Mouse (Mus musculus) embryo, embryonic 10.5 days (tissue): Measurements from ENCODE around the gene Gm6408.
"Not testable (repeated sequence)": the region's sequence is repeated elsewhere in the genome, so short reads cannot be mapped to it uniquely, and the experiment has no call there.

Experiments used
- DNase-seq: peaks from one replicate; pipeline ENCODE4 v3.0.0-alpha.2; 2015; ENCODE audit warnings: low spot score

Gm6408 gene

DNA sequence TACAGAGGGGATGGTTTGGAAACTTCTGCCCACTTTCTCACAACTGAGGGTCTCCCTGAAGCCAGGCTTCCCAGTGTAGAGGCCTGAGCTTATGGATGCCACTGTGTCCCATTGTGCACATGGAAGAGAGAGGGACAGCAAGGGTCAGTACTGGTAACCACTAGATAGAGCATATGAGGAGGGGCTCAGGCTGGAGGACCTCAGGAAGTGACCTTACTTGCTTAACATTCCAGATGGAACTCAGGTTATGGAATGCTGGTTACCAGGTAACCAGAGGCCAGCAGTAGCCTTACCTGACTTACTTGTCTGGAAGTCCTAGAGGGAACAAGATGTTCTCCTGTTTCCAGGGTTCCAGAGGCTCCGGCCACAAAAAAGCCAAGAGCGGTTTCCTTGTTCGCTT lies at the start of gene Gm6408:
Gene Gm6408, plus strand, starts transcription at position 301 of the 400 bp plus-strand sequence.
- not testable (repeated sequence) for DNase-seq

DNA sequence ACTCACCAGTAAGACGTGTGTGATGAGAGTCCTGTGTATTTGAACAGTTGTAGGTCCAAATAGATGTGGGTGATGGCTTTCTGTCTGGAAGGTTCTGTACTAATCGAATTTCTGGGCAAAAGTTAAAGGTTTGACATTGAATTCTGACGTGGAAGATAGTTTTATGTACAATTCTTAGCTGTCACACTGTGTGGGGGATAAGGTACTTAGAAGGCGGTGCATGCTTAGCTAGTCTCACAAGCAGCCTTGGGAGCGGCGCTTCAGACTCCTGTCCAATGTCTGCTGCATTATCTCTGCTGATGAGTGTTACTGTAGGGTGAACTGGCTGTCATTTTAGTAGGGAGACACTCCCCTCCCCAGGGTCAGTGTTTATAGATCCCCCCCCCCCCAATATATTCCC lies 49.3 kb upstream of the Gm6408 start:
- DNase-seq, result no peak

DNA sequence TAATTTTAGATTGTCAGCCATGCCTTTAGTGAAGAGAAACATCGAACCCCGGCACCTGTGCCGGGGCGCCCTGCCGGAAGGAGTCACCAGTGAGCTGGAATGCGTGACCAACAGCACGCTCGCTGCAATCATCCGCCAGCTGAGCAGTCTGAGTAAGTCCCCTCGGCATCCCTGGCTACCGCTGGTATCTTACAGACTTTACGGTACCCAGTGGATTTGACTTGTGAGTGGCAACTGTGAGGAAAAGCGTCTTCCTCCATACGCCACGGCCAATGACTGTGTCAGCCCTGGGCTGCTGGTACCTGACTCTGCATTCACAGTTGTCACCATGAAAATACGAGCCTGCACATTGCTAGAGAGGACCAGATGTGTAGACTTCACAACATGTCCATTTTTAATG lies 46.4 kb upstream of the Gm6408 start:
- DNase-seq, result no peak

DNA sequence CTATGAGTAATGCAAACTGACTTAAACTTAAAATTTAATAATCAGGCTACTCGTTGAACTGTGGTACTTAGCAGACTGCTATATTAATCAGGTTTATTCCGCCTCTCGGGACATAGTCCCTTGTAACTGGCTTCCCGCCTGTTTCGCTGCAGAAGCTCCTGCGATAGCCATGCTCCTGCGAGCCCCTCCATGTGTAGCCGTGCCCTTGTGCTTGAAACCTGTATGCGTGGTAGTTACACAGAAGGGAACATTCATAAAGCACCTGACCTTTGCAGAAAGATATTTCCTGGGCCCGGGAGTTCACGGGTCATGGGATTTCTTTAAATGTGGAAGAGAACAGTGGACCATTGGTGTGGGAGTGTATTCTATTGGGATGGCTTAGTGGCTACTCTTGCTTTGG lies 45.0 kb upstream of the Gm6408 start:
- DNase-seq, result no peak

DNA sequence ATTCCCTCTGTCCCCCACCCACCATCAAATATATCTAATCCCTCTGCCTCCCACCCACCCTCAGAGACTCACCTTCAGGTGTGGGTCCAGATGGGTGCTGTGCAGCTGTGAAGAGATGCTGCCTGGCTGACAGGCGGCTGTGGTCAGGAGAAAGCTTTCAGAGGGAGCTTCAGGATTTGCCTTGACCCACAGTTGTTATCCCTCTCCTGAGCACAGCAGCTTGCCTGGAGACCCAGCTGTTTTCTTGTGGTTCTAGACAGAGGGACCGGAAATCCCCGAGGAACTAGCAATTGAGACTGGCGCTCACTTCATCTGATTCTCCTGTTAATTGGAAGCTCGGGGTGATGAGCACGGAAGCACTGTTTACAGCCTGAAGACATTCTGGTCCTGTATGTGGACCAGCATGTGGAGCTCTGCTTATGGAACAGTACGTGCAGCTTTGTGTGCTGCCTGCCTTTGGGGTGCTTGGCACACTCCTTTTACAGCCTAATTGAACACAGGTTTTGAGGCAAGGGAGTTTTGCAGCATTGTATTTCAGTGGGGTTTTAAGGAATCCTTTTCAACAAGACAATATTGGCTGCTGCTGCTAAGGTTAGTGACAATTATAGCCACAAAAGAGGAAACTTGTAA lies 42.5 kb upstream of the Gm6408 start:
- no peak for DNase-seq

DNA sequence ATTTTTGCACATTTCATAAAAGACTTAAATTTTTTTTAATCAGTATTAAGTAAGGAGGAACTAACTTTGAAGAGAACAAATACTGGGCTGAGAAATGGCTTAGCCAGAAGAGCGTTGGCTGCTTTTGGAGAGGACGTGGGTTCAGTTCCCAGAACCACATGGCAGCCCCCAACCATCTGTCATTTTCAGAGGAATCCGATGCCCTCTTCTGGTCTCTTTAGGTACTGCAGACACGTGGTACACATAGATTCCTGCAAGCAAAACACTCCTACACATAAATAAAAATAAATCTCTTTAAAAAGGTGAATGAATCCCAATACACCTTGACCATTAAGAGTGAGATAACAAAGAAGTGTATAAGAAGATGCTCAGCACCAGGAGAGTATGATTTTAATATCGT lies 41.5 kb upstream of the Gm6408 start:
- DNase-seq, result no peak

DNA sequence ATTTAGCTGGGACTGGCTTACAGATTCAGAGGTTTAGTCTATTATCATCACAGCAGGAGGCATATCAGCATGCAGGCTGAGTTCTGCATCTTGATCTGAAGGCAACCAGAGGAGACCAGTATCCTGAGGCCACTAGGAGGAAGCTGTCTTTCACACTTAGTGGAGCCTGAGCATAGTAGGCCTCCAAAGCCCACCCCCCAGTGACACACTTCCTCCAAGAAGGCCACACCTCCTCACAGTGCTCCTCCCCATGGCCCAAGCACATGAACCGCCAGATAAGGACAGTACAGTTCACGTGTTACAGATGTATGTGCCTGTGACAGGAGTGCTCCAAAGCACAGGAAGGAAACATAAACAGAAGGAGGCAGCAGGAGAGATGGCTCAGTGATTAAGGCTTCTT lies 39.0 kb upstream of the Gm6408 start:
- DNase-seq, result no peak

DNA sequence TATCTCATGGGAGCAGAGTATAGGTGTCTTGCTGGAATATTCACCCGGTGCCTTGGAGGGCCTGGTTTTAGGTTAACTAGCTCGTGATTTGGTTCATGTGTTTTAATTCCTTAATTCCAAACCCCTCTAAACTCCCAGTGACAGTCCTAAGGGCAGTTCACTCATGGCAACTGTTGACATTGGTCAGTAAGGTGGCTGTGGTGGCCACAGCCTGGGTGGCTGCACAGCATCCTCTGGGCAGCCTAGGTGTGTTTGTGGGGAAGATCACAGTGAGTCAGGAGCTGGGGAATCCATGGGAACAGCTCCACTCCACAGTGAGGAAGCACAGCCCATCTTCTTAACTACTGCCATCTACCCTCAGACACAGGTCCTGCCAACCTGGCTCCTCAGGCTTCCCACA lies 35.1 kb upstream of the Gm6408 start:
- DNase-seq, result no peak

DNA sequence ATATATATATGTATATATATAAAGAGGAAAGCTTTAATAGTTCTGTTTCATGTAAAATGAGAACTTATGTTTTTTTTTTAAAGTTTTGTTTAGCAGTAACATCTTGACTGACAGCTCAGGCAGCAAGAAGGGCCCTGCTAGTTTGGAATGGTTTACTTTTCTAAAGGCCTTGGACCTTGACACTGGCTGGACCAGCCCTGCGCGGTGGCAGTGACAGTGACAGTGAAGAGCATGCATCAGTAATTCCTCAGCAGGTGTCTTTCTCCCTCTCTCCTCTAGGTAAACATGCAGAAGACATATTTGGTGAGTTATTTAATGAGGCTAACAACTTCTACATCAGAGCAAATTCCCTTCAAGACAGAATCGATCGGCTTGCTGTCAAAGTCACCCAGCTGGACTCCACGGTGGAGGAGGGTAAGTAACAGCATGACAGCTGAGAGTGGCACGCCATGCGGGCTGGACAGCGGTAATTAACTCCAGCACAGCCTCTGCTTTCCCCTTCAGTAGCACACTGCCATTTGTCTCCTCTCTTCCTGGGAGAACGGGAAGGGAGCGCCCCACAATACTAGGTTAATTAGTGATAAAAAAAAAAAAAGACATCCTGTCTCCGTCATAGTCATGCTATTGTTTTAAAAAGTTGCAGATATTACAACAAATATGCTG lies 30.0 kb upstream of the Gm6408 start:
- DNase-seq, result no peak

DNA sequence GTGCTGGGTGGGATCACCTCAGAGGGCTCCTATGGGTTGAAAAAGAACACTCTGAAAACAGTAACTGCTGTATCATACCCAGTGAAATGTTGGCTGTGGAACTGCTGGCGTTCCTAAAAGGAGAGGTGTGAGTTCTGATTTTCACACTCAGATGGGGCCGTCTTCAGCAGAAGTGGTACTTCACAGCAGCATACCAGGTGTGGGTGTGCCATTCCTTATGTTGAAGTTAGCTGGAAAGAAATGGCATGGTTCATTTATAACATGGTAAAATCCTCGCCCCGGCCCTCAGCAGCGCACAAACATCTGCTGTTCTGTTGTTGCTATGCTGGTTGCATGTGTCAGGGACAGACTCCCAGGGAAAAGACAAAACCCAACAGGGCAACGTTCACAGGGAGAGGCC lies 28.2 kb upstream of the Gm6408 start:
- no peak for DNase-seq

DNA sequence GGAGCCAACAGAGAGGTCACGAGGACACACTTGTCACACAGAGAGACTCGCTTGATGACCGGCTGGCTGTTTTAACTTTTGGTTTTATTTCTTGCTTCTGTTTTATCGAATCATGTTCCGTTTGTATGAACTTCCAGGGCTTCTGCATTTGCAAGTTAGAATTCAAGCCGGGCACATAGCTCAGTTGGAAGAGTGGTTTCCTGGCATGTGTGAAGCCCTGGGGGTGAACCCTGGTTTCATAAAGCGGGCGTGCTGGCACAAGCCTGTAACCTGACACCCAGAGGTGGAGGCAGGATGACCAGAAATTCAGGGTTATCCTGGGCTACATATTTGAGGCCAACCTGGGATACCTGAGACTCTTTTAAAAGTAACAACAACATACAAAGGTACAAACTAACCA lies 20.2 kb upstream of the Gm6408 start:
- no peak for DNase-seq

DNA sequence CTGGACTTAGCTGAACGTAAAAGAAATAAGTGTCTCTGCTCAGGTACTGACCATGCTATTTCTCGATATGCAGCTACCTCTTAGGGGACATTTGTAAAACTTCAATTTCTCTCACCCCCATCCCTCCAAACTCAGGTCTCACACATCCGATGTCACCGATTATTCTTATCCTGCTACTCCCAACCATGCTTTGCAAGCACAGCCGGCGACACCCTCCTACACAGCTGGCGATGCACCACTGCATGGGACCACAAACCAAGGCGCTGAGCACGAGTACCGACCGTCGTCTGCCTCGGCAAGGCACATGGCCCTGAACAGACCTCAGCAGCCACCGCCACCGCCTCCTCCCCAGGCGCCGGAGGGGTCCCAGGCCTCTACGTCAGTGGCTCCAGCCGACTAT lies 15.1 kb upstream of the Gm6408 start:
- no peak for DNase-seq

DNA sequence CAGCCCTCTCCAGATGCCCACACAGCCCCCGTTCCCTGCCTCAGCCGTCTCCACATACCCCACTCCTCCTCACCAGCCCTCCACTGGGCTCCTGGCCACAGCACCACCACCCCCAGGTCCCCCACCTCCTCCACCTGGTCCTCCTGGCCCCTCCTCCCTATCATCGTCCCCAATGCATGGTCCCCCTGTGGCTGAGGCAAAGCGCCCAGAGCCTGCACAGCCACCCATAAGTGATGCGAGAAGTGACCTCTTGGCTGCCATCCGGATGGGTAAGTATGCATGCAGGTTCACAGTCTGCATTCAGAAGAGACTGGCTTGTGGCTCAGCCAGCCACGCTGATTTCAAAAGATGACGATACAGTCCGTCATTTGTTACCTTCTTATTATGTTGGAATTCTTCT lies 13.5 kb upstream of the Gm6408 start:
- DNase-seq, result no peak

DNA sequence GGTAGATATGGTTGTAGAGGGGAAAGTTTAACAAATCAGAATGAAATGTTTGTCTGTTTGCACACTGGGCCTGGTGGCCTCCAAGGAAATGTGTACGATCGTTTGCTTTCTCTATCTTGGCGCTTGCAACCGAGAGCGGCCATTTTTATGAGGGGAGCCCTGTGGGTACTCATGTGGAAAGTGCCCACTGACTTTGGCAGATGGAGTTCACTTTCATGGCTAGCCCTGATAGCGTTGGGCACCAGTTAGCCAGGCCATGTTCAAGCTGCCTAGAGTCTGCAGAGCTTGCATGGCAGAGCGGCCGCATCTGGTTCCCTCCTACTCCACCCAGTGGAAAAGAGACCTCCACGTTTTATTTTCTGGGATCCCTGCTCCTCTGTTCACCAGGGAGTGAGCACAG lies 10.9 kb upstream of the Gm6408 start:
- no peak for DNase-seq

DNA sequence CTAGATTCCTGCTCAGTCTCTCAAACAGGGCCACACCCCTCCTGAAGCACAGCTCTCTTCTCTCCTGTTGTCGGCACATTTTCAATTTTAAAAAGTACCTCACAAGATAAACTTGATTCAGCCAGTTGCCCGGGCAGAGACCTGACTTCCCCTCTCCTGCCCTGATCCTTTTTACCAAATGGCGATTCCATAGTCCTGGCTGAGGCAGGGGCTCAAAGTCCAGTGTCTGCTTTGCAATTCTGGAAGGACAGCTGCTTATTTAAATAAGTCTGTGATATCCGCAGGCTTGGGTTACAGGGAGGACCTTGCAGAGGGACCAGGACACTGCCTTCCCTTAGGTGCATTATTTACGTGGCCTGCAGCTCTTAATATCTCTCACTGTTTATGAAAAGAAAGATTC lies 10.5 kb upstream of the Gm6408 start:
- DNase-seq, result no peak

DNA sequence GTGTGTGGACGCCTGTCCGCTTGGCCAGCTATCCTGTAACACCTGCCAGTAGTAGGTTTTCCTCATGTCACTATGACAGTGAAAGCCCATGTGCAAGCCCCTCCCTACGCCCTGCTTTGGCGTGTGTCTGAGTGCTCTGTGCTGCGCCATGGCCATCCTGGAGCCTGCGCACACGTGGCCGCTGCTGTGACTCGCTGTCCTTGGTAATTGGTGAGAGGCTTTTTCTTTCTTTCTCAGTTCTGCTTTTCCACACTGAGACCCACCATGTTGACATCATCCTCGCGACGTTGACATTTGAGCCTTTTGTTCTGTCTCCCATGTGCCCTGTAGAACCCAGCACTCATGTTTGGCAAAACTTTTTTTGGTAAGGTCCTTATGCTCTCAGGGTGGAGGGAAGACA lies 9.9 kb upstream of the Gm6408 start:
- no peak for DNase-seq

DNA sequence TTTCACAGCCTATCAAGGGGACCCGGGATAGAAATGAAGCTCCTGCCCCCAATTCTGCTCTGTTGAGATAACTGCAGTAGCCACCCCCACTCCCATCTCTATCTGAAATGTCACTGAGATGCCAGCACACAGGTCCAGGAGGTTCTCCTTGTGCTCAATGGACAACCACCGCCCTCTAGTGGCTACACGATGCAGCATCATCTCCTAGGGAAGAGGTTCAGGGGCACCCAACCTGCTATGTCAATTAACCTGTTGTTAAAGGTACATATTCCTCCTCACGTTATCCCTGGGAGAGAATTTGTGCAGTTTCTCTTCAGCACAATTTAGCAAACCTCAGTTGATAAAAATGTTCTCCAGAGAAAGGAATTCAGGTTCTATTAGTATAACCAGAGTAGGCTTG lies 2.2 kb upstream of the Gm6408 start:
- not testable (repeated sequence) for DNase-seq

DNA sequence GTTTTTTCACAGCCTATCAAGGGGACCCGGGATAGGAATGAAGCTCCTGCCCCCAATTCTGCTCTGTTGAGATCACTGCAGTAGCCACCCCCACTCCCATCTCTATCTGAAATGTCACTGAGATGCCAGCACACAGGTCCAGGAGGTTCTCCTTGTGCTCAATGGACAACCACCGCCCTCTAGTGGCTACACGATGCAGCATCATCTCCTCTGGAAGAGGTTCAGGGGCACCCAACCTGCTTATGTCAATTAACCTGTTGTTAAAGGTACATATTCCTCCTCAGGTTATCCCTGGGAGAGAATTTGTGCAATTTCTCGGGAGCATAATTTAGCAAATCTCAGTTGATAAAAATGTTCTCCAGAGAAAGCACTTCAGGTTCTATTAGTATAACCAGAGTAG lies 7.2 kb downstream of the Gm6408 start:
- not testable (repeated sequence) for DNase-seq

DNA sequence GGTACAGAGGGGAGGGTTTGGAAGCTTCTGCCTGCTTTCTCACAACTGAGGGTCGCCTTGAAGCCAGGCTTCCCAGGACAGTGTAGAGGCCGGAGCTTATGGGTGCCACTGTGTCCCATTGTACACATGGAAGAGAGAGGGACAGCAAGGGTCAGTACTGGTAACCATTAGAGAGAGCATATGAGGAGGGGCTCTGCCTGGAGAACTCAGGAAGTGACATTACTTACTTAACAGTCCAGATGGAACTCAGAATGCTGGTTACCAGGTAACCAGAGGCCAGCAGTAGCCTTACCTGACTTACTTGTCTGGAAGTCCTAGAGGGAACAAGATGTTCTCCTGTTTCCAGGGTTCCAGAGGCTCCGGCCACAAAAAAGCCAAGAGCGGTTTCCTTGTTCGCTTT lies 9.3 kb downstream of the Gm6408 start, which contains the start of gene Gm6370:
Gene Gm6370, plus strand, starts transcription at position 301 of the 400 bp plus-strand sequence.
- not testable (repeated sequence) for DNase-seq

DNA sequence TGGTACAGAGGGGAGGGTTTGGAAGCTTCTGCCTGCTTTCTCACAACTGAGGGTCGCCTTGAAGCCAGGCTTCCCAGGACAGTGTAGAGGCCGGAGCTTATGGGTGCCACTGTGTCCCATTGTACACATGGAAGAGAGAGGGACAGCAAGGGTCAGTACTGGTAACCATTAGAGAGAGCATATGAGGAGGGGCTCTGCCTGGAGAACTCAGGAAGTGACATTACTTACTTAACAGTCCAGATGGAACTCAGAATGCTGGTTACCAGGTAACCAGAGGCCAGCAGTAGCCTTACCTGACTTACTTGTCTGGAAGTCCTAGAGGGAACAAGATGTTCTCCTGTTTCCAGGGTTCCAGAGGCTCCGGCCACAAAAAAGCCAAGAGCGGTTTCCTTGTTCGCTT lies 20.3 kb downstream of the Gm6408 start, which contains the start of gene 4930449I24Rik:
Gene 4930449I24Rik, plus strand, starts transcription at position 301 of the 400 bp plus-strand sequence.
- not testable (repeated sequence) for DNase-seq

DNA sequence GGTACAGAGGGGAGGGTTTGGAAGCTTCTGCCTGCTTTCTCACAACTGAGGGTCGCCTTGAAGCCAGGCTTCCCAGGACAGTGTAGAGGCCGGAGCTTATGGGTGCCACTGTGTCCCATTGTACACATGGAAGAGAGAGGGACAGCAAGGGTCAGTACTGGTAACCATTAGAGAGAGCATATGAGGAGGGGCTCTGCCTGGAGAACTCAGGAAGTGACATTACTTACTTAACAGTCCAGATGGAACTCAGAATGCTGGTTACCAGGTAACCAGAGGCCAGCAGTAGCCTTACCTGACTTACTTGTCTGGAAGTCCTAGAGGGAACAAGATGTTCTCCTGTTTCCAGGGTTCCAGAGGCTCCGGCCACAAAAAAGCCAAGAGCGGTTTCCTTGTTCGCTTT lies 32.1 kb downstream of the Gm6408 start, which contains the start of gene Gm3402:
Gene Gm3402, plus strand, starts transcription at position 301 of the 400 bp plus-strand sequence.
- DNase-seq, result not testable (repeated sequence)

DNA sequence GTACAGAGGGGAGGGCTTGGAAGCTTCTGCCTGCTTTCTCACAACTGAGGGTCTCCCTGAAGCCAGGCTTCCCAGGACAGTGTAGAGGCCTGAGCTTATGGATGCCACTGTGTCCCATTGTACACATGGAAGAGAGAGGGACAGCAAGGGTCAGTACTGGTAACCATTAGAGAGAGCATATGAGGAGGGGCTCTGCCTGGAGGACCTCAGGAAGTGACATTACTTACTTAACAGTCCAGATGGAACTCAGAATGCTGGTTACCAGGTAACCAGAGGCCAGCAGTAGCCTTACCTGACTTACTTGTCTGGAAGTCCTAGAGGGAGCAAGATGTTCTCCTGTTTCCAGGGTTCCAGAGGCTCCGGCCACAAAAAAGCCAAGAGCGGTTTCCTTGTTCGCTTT lies 43.7 kb downstream of the Gm6408 start, which contains the start of gene Gm3404:
Gene Gm3404, plus strand, starts transcription at position 301 of the 400 bp plus-strand sequence.
- not testable (repeated sequence) for DNase-seq
